Mouse (Mus musculus): Measurements from ENCODE around the gene Dip2c. TPM values are rescaled to one million over a fixed set of nuclear protein-coding genes. Genes with fewer than 3 reads are reported as not detected.

Gene Dip2c
- polyA plus RNA-seq, 1 experiment: 29.9 TPM

DNA sequence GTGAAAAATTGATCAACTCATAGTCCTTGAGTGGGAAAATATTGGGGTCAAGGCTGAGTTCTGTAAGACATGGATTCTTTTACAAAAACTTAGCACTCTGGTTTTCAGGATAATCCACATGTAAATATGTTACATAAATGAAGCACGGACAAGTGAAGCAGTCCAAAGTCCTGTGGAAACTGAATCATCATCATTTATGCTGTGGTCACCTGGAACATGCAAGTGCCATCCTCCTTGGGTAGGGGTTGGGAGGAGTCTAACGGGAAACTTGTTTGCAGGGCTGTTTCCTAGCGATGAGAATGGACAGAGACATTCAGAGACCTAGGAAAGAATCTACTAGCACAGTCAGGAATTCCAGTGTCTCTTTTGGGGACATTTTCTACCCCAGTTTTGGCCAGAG, 213.4 kb downstream of the Dip2c start:
- DNase-seq (ENCODE audit: extremely low spot score in 1 of 2, low spot score in 1 of 2): no peak

DNA sequence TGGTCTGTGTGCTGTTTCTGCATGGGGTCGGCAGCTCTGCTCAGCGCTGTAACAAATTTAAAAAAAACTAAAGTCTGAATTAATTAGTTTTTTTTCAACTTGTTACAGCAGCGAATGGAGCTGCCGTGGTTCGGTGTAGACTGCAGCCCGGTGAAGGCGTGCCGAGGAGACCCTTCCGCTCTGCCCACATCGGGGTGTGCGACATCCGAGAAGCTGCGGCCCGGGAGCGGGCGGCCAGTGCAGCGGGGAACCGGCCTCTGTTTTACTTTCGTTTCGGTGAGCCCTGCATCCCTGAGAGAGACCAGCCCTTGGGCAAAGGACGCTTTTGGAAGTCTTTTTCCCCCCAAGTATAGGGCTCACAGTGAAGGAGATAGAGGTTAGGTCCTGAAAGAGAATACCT, 218.4 kb downstream of the Dip2c start:
- no peak for DNase-seq (ENCODE audit: extremely low spot score in 1 of 2, low spot score in 1 of 2)

DNA sequence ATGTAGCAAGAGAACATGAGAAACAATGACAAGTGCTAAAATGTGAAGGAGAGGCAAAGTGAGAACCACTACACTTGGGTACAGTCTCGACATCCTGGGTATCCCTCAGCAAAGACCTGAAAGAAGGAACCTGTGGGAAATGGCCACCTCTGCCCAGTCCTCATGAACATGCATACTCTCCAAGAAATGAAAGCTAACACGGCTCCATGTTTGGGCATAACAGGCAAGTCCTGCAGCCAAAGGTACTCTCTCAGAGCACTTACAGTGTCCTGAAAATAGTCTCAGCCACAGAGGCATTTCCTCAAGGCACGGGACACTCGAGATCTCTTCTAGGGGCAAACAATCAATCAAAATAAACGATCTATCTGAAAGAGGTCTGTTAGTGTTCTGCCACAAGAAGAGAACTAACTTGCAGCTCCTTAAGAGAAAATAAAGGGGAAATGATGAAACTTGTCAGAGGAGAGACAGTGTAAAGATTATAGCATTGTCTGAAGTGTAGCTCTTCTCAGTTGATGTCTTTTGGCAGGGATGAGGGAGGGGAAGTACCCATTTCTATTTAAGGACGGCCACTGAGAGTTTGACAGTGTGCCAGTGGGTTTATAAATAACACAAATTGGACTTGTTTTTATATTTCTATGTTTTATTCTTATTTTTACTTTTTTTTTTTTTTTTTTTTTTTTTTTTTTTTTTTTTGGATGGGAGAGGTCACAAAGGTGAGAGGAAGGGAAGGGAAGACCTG, 228.0 kb downstream of the Dip2c start:
- DNase-seq (ENCODE audit: extremely low spot score in 1 of 2, low spot score in 1 of 2): no peak

DNA sequence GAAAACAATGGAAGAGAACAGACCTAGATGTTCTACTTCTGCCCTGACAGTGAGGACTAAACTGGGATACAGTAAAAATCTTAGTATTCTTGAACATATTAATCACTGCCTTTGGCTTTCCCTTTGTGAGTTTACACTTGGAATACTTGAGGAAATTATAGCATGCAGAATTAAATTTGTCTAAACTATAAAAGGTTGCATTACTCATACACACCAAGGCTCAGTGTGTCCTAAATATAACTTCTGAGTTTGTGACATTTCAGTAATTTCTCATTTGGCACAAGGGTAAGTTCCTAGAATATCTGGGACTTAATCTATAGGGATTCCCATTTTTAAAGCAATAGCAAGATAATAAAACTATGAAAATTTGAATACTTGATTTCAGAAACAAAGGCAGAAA, 262.2 kb downstream of the Dip2c start:
- peak in 1 of 2 experiments; percentile 24 for DNase-seq (ENCODE audit: extremely low spot score in 1 of 2, low spot score in 1 of 2)

DNA sequence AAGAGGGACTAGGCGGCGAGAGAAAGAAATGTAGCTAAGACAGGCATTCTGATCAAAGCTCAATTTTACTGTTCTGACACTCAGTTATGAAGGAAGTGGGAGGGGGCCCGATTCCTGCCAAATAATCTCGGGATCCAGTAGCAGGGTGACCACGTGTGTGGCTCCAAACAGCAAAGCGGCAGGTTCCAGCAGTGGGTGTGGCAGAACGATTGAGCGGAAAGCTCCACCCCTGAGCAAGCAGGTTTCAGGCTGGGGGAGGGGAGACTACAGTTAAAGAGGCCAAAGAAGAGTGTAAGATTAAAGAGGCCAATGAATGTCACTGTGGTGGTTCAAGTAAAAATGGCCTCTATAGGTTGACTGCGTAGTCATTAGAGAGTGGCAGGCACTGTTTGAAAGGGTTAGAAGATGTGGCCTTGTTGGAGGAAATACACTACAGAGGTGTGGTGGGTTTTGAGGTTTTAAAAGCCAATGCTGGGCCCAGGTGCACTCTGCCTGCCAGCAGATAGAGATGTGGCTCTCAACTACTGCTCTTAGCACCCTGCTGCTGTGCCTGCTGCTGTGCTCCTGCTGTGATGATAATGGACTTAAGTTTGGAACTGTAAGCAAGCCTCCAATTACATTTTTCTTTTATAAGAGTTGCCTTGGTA, 271.5 kb downstream of the Dip2c start:
- no peak for DNase-seq (ENCODE audit: extremely low spot score in 1 of 2, low spot score in 1 of 2)

DNA sequence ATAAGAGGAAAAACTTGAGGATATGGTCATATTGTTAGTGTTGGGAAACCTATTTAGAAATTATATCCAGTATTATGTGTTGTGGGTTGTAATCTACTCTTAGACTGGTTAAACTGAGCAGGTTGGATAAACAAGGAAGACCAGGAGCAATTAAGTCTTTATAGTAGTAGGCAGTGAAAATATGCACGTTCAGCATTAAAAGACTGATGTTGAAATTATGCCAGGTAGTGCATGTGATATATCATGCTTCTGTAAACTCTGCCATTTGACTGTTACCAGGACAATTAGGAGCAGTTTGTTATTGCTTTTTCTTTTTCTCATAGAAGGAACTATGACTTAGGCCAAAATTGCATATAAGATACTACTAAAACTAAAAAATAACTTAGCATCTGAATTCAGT, 285.8 kb downstream of the Dip2c start:
- DNase-seq (ENCODE audit: extremely low spot score in 1 of 2, low spot score in 1 of 2): no peak

DNA sequence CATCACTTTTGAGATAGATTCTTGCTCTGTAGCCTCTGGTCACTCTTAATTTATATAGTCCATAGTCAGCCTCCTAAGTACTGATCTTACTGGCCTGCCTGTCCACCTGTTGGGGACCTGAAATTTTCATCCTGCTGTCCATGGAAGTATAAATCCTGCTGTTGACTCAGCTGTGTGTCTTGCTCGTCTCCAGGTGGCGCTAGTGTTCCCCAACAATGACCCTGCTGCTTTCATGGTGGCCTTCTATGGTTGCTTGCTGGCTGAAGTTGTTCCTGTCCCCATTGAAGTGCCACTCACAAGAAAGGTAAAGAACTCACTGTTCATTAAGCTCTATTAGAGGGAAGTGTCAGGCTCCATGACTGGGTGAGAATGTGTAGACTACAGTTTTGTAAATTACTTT, 286.6 kb downstream of the Dip2c start:
- peak in 1 of 2 experiments; percentile 32 for DNase-seq (ENCODE audit: extremely low spot score in 1 of 2, low spot score in 1 of 2)

DNA sequence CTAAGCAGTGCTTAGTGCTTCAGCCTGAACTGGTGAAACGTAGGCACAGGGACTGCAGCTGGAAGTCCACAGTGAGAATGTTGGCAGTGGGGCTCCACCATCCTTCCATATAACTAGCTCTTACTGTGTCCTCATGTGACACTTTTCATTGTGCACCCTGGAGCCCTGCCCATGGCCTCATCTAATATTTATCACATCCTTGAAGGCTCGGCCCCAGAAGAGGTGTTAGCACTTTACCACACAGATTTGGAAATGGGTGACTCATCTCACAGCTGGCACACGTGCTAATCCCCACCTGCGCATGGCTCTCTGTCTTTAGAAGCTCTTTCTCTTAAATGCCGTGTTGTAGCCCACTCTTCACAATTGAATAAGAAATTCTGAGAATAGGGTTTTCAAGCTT, 292.5 kb downstream of the Dip2c start:
- peak in 1 of 2 experiments; percentile 39 for DNase-seq (ENCODE audit: extremely low spot score in 1 of 2, low spot score in 1 of 2)

DNA sequence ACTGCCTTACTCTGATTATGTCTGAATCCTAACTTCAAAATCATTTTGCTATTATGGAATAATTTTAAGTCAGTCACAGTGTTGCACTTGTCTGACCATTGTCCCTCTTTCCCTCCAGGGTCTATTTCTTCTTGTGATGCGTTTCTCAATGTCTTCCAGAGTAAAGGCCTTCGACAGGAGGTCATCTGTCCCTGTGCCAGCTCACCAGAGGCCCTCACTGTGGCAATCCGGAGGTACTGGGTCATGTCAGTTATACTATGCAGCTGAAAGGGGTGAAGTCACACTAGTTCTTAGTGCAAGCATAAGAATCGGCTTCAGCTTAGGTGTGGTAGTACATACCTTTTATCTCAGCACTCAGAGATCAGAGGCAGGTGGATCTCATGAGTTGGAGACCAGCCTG, 300.4 kb downstream of the Dip2c start:
- DNase-seq (ENCODE audit: extremely low spot score in 1 of 2, low spot score in 1 of 2): no peak

DNA sequence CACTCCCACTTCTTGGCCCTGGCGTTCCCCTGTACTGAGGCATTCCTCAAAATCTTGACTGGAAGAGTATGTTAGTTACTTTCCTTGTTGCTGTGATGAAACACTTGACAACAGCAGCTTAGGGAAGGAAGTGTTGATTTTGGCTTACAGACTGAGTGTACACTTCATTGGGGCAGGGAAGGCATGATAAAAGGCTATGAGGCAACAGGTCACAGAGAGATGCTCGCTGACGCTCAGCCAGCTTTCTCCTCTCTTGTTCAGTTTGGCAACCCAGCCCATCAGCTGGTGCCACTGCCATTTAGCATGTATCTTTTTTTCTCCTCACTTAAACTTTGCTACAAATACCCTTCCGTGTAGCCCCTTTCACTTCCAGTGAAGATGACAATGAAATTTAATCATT, 302.1 kb downstream of the Dip2c start:
- DNase-seq (ENCODE audit: extremely low spot score in 1 of 2, low spot score in 1 of 2): no peak

DNA sequence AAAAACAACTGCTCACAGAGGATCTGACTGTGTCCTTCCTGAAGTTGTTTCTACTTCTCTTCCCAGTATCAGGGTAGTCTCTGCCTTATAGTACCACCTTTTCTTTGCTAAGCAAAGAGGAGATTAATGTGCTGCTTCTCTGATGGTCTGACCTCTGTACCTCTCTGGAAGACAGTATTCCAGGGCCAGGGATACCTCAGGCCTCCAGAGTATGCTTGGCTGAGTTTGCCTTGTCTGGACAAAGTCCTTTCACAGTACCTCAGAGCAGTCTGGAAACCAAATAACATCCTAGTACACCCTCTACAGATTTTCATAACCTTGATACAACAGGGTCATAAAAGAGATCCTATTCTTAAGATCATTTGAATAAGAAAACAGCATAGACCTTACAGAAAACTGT, 305.5 kb downstream of the Dip2c start:
- no peak for DNase-seq (ENCODE audit: extremely low spot score in 1 of 2, low spot score in 1 of 2)

DNA sequence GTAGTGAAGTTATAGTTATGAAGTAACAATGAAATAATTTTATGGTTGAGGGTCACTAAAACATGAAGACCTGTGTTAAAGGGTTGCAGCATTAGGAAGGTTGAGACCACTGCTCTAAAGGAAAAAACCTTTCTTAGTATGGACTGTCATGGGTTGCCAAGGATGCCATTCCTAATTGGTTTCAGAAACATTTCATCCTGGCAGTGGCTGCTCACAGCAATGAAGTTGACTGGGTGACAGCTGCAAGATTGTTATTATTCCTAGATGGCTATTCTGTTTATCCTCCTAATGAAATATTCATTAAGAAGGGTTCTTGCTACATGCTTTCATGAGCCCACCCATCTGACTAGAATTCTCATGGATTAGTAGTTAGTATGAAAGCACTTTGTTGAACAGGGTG, 307.3 kb downstream of the Dip2c start:
- DNase-seq (ENCODE audit: extremely low spot score in 1 of 2, low spot score in 1 of 2): no peak

DNA sequence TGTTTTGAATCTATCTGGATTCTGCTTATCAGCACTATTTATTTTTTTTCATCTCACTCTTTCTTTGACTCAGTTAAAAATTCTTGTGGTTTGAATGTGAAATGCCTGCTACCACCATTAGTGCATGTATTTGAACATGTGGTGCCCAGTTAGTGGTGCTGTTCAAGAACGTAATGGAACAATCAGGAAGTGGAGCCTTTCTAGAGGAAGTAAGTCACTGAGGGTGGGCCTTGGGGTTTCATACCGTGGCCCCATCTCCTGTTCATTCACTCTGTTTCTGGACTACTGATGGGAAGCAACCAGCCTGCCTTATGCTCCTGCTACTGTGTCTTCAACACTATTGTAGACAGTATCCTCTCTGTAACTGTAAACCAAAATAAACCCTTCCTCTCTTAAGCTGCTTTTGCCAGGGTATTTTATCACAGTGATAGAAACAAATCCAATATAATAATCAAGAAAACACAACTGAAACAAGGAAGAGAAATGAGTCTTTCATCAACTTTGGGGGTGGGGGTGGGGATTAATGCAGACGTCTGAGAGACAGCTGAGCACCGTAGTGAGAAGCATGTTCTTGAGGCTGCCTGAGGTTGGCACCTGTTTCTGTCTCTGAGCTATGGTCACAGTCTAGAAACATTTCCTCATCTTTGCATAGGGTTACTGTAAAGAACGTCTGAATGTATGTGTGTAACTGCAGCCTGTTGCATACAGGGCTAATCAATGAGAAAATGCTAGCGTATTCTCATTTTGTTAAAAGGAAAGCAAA, 323.2 kb downstream of the Dip2c start:
- no peak for DNase-seq (ENCODE audit: extremely low spot score in 1 of 2, low spot score in 1 of 2)

DNA sequence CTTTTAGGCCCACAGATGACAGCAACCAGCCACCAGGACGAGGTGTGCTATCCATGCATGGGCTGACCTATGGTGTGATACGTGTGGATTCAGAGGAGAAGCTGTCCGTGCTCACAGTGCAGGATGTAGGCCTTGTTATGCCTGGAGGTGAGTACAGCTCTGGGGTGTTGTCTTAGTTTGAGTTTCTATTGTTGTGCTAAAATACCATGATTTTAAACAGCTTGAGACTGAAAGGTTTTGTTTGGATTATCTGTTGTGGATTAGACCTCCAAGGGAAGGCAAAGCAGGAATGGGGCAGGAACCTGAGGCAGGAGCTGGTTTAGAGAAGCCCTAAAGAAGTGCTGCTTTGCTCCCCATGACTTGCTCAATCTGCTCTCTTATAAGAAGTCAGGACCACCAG, 325.0 kb downstream of the Dip2c start:
- no peak for DNase-seq (ENCODE audit: extremely low spot score in 1 of 2, low spot score in 1 of 2)

DNA sequence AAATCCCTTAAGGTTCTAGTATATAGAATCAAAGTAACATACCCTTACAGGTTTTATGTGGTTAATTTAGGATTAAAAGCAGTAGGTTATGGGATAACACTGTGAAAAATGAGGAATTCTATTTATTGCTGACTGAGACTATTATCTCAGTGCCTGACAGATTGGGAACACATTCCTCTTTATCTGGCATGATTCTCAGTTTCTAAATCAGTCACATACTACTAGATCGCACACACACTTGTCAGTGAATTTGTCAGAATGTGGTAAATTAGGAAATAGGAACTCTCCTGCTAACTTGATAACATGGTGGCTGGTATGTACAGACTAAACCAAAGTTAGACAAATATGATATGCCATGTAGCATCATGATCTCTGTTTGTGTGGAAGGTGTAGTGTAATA, 334.9 kb downstream of the Dip2c start:
- DNase-seq (ENCODE audit: extremely low spot score in 1 of 2, low spot score in 1 of 2): peak in 1 of 2 experiments; percentile 40

DNA sequence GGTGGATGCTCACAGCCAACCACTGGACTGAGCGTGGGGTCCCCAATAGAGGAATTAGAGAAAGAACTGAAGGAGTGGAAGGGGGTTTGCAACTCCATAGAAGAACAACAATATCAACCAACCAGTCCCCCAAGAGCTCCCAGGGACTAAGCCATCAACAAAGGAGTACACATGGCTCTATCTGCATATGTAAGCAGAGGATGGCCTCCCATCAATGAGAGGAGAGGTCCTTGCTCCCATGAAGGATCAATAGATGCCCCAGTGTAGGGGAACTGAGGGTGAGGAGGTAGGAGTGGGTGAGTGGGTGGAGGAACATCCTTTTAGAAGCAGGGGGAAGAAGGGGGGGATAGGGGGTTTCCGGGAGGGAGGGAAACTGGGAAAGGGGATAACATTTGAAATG, 356.4 kb downstream of the Dip2c start:
- no peak for DNase-seq (ENCODE audit: extremely low spot score in 1 of 2, low spot score in 1 of 2)

DNA sequence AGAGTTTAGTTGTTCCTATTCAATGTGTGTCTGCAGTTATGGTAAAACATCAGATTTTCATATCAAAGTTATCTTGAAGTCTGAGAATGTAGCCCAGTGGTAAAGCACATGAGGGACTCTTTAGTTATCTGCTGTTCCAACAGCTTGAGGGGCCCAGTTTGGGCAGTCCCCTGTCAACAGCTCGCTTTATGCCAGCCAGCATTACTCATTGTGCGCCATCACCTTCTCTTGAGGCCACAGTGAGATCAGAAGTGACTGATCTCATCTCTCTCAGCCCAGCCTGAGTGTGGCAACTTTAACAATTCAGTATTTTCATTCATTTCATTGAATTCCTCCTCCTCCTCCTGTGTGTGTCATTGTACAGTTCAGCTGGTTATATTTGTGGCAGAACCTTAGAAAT, 359.6 kb downstream of the Dip2c start:
- no peak for DNase-seq (ENCODE audit: extremely low spot score in 1 of 2, low spot score in 1 of 2)

DNA sequence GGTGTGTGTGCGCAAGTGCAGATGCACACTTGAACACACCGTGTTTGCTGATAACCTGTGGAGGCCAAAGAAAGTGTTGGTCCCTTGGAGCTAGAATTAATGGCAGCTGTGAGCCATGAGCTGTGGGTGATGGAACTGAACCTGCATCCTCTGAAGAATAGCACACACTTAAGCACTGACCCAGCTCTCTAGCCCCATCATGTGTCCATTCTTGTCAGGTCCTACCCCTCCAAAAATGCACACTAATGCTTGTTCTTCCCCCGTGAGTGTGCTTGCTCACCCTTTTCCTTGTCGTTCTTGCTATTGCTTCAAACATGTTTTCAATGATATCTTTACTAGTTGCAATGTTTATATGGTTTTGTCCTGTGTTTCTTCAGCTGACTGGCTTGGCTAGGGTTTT, 360.2 kb downstream of the Dip2c start:
- peak in 1 of 2 experiments; percentile 41 for DNase-seq (ENCODE audit: extremely low spot score in 1 of 2, low spot score in 1 of 2)

DNA sequence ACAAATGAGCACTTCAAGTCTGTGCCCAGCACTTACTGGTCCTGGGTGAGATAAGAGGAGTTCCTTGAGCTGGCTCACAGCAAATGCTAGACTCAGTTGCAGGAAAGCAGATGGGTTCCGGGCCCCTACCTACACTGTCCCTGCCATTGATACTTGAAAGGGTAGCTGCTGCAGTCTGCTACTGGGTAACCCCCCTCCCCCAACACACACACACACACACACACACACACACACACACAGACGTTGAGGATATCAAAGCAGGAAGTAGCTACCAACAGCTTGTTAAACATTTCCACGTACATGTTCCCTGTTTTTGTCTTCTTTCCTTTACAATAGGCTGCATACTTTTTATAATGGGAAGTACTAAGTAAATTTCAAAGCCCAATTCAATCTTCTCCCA, 361.6 kb downstream of the Dip2c start:
- no peak for DNase-seq (ENCODE audit: extremely low spot score in 1 of 2, low spot score in 1 of 2)

DNA sequence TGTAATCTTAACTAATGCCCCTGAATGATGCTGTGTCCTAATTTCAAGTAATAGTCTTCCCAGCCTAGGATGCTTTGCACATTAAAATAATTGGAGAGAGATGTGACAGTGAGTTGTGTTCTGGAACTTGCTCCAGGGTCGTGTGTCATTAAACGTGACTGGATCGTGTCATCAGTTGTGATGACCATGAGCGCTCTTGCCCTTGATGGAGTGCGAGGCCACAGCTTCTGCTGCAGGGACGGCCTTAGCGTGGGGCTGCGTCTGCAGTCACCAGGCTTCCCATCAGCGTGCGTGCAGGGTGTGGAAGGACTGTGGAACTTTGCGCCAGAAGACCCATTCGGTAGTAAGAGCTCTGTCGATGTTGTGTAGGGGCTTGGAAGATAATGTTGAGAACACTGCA, 372.4 kb downstream of the Dip2c start:
- no peak for DNase-seq (ENCODE audit: extremely low spot score in 1 of 2, low spot score in 1 of 2)

DNA sequence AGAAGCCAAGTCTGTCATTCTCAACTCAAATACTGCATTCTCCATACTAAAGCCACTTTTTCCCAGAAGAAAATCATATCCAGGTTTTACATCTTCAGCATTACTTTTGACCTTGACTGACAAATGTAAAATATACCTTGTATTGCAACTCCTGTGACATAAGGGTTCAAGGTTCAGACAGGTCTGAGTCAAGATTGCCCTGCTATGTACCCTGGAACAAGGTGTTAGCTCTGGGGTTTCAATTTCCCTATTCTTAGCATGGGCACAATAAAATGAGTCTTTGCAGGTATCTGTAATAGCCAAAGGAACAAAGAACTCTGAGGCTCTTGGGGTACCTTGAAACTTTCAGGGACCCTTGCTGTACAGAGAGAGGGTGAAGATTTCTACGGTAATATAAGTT, 373.6 kb downstream of the Dip2c start:
- no peak for DNase-seq (ENCODE audit: extremely low spot score in 1 of 2, low spot score in 1 of 2)

DNA sequence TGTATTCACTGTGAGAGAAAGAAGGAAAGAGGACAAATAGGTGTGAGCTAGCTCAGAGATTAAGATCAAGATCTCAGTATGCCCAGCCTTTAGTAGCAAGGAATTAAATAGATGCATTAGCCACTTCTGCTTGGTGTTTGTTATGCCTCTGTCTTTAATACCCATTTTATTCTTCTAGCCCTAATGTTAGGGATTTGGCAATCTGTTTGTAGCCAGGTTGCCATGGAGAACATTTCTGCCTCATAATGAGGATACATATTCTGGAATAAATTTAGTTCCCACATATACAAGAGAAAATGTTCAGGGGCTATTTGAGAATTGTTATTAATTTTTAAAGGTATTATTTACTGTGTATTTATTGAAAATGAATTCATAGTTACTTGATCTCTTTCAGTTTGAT, 374.3 kb downstream of the Dip2c start:
- no peak for DNase-seq (ENCODE audit: extremely low spot score in 1 of 2, low spot score in 1 of 2)

Measured in frontal cortex, adult 2 months (tissue).